In genomic region chr16:4593971-4594813, GRCm38 (mm10) we compare ENCODE assay signal across 8 mouse cellular contexts. TPM values are rescaled to one million over a fixed set of nuclear protein-coding genes. Genes with fewer than 3 reads are reported as not detected.
DNase-seq lines count a peak whose midpoint lies in the region; ATAC-seq and TF ChIP-seq lines count a peak whose summit lies in the region.

Gene Glis2, plus strand, starts transcription at chr16:4594713.

- H3K27ac ChIP-seq in heart, embryonic 13.5 days (replicated peaks) = peak within 1 kb of the TSS; percentile 97
- peak within 1 kb of the TSS; percentile 98 for H3K27ac ChIP-seq in kidney, postnatal 0 days
- H3K27ac ChIP-seq in lung, embryonic 15.5 days = peak within 1 kb of the TSS; percentile 95

- ATAC-seq in heart, embryonic 13.5 days (ENCODE audit: extremely low read depth, insufficient number of reproducible peaks, low FRiP score, low TSS enrichment) = peak; percentile 66
- peak; percentile 82 for ATAC-seq in kidney, postnatal 0 days (replicated peaks; ENCODE audit: low FRiP score, low read depth)
- peak; percentile 88 for ATAC-seq in lung, embryonic 15.5 days (ENCODE audit: borderline replicate concordance, extremely low read depth, low FRiP score, low TSS enrichment)

- peaks cover 22% of the 10 kb centered on the region for H3K36me3 ChIP-seq in heart, embryonic 13.5 days
- H3K36me3 ChIP-seq in kidney, postnatal 0 days (ENCODE audit: insufficient read depth, low read length) = no peaks in the 10 kb centered on the region
- peaks cover 14% of the 10 kb centered on the region; the same call in 1 of the 2 replicates for H3K36me3 ChIP-seq in lung, embryonic 15.5 days

- peak; percentile 66 for DNase-seq in CD4-positive, CD25-positive, alpha-beta regulatory T cell, adult 2 months (ENCODE audit: low read depth, low spot score)
- DNase-seq in ZHBTc4 (ENCODE audit: low read depth, low spot score) = peak; percentile 95
- DNase-seq in embryo, embryonic 11 days = peak; percentile 96
- DNase-seq in kidney, postnatal 0 days (ENCODE audit: low spot score) = peak; percentile 94
- peak; percentile 97 for DNase-seq in retina, postnatal 1 day
- no peak for DNase-seq in spleen, postnatal 36 days (ENCODE audit: low spot score in 2 of 2)

- no peak for TF ChIP-seq CTCF in kidney, postnatal 0 days (IDR thresholded peaks at IDR 0.05; ENCODE audit: low read depth)

- H3K9ac ChIP-seq in heart, embryonic 13.5 days = peak within 1 kb of the TSS; percentile 98
- peak within 1 kb of the TSS; percentile 97 for H3K9ac ChIP-seq in kidney, postnatal 0 days (ENCODE audit: low read depth, low read length)
- peak within 1 kb of the TSS; percentile 90 for H3K9ac ChIP-seq in lung, embryonic 15.5 days

- peaks cover 64% of the 10 kb centered on the region for H3K4me1 ChIP-seq in heart, embryonic 13.5 days
- H3K4me1 ChIP-seq in kidney, postnatal 0 days (replicated peaks; ENCODE audit: insufficient read depth, low read length) = peaks cover 48% of the 10 kb centered on the region
- H3K4me1 ChIP-seq in lung, embryonic 15.5 days = peaks cover 65% of the 10 kb centered on the region

- H3K27me3 ChIP-seq in heart, embryonic 13.5 days (replicated peaks) = no peaks in the 10 kb centered on the region
- H3K27me3 ChIP-seq in kidney, postnatal 0 days (ENCODE audit: insufficient read depth, low read length) = no peaks in the 10 kb centered on the region
- no peaks in the 10 kb centered on the region for H3K27me3 ChIP-seq in lung, embryonic 15.5 days

- WGBS in heart, embryonic 13.5 days = 2% methylated on average over 20 of the region's 74 CpGs
- WGBS in kidney, postnatal 0 days = under 1% methylated on average over 47 of the region's 74 CpGs
- 1% methylated on average over 18 of the region's 74 CpGs for WGBS in lung, embryonic 15.5 days

- peak within 1 kb of the TSS; percentile 83 for H3K4me2 ChIP-seq in heart, embryonic 13.5 days
- H3K4me2 ChIP-seq in kidney, postnatal 0 days (ENCODE audit: low read length) = peak within 1 kb of the TSS; percentile 68
- H3K4me2 ChIP-seq in lung, embryonic 15.5 days = peak within 1 kb of the TSS; percentile 82

- H3K9me3 ChIP-seq in heart, embryonic 13.5 days = no peaks in the 10 kb centered on the region
- H3K9me3 ChIP-seq in kidney, postnatal 0 days (replicated peaks; ENCODE audit: low read length) = no peaks in the 10 kb centered on the region
- no peaks in the 10 kb centered on the region for H3K9me3 ChIP-seq in lung, embryonic 15.5 days

- peak within 1 kb of the TSS; percentile 90 for H3K4me3 ChIP-seq in heart, embryonic 13.5 days
- peak within 1 kb of the TSS; percentile 88 for H3K4me3 ChIP-seq in kidney, postnatal 0 days (replicated peaks; ENCODE audit: low read depth, low read length)
- H3K4me3 ChIP-seq in lung, embryonic 15.5 days = peak within 1 kb of the TSS; percentile 84

RNA-seq across cellular contexts. Expression of gene Glis2, which starts in this region (rescaled TPM):
- polyA plus RNA-seq in heart, embryonic 13.5 days (2015; fragmentation: Nextera tagmentation; extraction: Ambion mirVana) = 19.9 and 23.5 TPM in 2 replicates
- 74.6 and 78.8 TPM in 2 replicates for polyA plus RNA-seq in kidney, postnatal 0 days (2015; fragmentation: Nextera tagmentation; extraction: Ambion mirVana)
- 18.5 and 24.0 TPM in 2 replicates for polyA plus RNA-seq in lung, embryonic 15.5 days (2015; fragmentation: Nextera tagmentation; extraction: Ambion mirVana)

Comparison
In these comparisons a context has a peak if more than half of its experiments do, and no peak if none do; other contexts are left out.
1. DNase-seq: peak in CD4-positive, CD25-positive, alpha-beta regulatory T cell, adult 2 months (single experiment), ZHBTc4 (single experiment), embryo, embryonic 11 days (single experiment), kidney, postnatal 0 days (single experiment) and retina, postnatal 1 day (single experiment); none in spleen, postnatal 36 days (0 of 2).
2. Peak in every context shown above with its lines, with median percentiles within 50 percentile points of each other: ATAC-seq, H3K27ac ChIP-seq, H3K4me2 ChIP-seq, H3K4me3 ChIP-seq and H3K9ac ChIP-seq.